Mouse (Mus musculus): ENCODE measurements around the gene Tmem38b.

Tmem38b gene

GRCm38 (mm10) chr4:53828914-53829313, 3.1 kb downstream of the Tmem38b start:
- DNase-seq (ENCODE audit: extremely low read depth, low read depth): no peak

DNA sequence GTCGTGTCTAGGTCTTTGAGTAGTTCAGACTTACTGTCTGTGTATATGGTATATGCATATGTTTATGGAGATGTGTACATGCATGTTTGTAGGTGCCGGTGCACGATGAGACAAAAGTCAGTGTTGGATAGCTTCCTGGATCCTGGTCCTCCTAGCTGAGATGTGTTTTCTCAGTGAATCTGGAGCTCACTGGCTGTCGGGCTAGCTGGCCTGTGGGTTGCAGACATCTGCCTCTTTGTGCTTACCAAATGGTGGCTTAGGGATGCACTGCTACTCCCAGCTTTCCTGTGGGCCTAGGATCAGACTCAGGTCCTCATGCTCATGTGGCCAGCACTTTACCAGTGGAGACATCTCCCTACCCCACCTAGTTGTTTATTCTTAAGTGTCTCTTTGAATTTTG, 4.2 kb downstream of the Tmem38b start:
- DNase-seq (ENCODE audit: extremely low read depth, low read depth): no peak

GRCm38 (mm10) chr4:53830579-53830978, 4.7 kb downstream of the Tmem38b start:
- no peak for DNase-seq (ENCODE audit: extremely low read depth, low read depth)

GRCm38 (mm10) chr4:53832321-53832720, 6.5 kb downstream of the Tmem38b start:
- DNase-seq (ENCODE audit: extremely low read depth, low read depth): no peak

GRCm38 (mm10) chr4:53836978-53837377, 11.1 kb downstream of the Tmem38b start:
- no peak for DNase-seq (ENCODE audit: extremely low read depth, low read depth)

GRCm38 (mm10) chr4:53840158-53840870, 14.5 kb downstream of the Tmem38b start:
- DNase-seq (ENCODE audit: extremely low read depth, low read depth): no peak

GRCm38 (mm10) chr4:53843553-53843952, 17.7 kb downstream of the Tmem38b start:
- DNase-seq (ENCODE audit: extremely low read depth, low read depth): no peak

- peak; percentile 11 for DNase-seq (ENCODE audit: extremely low read depth, low read depth)
Observed at GRCm38 (mm10) chr4:53844835-53845619, 19.2 kb downstream of the Tmem38b start.

- DNase-seq (ENCODE audit: extremely low read depth, low read depth): no peak
Observed at GRCm38 (mm10) chr4:53845656-53846055, 19.8 kb downstream of the Tmem38b start.

DNA sequence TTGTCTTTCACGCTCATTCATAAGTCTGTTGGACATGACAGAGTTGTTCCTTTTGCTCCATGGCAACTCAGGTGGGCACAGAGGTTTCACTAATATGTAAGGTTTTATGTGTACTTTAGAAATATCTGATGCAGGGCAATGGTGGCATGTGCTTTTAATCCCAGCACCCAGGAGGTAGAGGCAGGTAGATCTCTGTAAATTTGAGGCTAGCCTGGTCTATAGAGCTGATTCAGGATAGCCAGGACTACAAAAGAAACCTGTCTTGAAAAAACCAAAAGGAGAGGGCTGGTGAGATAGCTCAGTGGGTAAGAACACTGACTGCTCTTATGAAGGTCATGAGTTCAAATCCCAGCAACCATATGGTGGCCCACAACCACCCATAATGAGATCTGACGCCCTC, 20.5 kb downstream of the Tmem38b start:
- no peak for DNase-seq (ENCODE audit: extremely low read depth, low read depth)

DNA sequence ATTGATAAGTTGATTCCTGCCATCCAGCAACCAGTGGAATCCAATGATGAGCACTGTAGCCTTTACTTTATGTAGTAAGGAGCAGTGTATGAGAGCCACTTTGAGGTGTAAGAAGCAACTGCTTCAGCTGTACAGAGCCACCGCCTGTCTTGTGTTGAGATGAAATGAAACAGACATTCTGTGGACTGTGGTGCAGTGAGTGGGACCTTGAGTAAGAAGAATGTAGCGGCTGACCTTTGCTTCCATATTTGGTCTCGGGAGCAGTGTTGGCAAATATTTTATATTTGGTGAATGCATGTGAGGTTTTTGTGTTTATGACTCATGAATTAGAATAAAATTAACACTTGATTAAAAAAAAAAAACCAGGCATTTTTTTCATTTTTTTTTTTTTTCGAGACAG, 21.7 kb downstream of the Tmem38b start:
- no peak for DNase-seq (ENCODE audit: extremely low read depth, low read depth)

GRCm38 (mm10) chr4:53848308-53848707, 22.5 kb downstream of the Tmem38b start:
- no peak for DNase-seq (ENCODE audit: extremely low read depth, low read depth)

DNA sequence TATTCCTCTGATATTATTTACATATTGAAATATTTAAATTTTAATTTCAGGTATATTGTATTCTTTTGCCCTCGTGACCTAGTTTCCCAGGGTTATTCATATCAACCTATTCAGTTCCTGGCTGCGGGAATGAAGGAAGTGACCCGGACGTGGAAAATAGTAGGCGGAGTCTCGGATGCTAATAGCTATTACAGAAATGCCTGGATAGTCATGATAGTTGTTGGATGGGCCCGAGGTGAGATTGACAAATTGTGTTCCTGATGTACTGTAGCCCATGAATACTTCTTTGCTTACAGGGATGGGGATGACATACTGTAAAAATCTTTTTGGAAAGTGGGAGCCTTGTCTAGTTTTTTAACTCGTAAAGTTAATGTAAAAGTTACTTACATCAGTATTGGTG, 23.0 kb downstream of the Tmem38b start:
- no peak for DNase-seq (ENCODE audit: extremely low read depth, low read depth)

DNA sequence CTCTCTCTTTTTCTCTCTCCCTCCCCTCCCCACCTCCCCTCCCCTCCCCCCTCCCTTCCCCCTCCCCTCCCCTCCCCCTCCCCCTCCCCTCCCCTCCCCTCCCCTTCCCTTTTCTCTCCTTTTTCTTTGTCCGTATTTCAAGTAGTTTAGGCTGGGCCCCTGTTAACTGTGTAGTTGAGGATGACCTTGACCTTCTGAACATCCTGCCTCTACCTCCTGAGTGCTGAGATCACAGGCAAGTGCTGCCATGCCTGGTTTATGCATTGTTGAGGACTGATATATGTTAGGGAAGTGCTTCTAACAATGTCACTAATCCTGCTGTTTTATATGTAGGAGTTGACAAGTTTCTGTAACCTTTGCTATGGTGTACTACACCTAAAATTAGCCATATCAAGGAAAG, 24.0 kb downstream of the Tmem38b start:
- DNase-seq (ENCODE audit: extremely low read depth, low read depth): no peak

DNA sequence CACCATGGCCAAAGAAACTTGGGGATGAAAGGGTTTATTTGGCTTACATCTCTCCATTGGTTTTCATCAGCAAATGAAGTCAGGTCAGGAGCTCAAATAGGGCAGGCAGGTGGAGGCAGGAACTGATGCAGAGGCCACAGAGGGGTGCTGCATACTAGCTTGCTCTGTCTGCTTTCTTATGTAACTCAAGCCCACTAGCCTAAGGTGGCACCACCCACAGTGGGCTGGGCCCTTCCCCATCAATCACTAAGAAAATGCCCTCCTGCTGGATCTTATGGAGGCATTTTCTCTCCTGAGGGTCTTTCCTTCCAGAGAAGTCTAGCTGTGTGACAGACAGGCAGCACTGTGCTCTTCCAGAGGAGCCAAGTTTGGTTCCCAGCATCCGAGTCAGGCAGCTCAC, 27.5 kb downstream of the Tmem38b start:
- no peak for DNase-seq (ENCODE audit: extremely low read depth, low read depth)

DNA sequence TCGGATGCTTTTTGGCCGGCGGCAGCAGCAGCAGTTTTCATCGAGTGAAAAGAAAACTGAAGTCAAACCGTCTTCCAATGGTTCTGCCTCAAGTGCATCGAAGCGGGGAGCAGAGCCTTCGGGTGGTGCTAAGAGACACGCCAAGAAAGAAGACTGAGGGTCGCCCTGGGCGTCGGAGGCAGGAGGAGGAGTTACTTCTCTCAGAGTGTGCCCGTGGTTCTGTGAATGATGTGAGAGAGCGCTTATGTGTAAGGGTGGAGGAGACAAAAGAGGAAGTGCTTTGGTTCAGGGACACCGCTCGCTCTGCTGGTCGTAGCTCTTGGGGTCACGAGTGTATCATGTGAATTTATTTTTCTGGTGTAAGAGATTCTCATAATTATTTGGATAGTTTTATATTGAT, 34.1 kb downstream of the Tmem38b start:
- peak; percentile 15 for DNase-seq (ENCODE audit: extremely low read depth, low read depth)

- no peak for DNase-seq (ENCODE audit: extremely low read depth, low read depth)
Observed at GRCm38 (mm10) chr4:53862101-53862500, 36.3 kb downstream of the Tmem38b start.

DNA sequence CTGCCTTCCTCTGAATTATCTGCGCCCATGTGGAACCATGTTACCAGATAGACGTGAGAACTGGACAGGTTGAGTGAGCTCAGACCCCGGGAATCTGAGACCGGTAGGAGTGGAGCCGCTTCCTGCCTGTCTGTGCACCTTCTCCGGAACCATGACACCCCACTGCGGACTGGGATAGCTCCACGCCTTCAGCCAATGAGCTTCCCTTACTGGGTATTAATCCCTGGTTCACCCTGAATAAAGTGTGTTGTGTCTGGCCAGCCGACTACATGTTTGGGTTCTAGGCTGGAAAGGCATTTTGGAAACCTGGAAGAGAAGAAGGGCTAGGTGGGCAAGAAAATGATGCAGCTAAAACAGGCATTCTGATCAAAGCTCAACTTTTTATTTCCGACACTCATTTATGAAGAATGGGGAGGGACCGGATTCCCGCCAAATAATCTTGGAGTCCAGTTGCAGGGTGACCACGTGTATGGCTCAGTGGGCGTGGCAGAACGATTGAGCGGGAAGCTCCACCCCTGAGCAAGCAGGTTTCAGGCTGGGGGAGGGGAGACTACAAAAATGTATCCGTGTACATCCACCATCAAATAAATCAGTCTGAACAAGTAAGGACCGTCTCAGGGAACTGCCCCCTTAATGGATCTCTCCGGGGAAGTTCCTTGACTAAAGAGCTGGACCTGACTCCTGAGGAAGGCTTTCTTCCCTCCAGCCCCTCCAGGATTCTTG, 38.4 kb downstream of the Tmem38b start:
- no peak for DNase-seq (ENCODE audit: extremely low read depth, low read depth)

DNA sequence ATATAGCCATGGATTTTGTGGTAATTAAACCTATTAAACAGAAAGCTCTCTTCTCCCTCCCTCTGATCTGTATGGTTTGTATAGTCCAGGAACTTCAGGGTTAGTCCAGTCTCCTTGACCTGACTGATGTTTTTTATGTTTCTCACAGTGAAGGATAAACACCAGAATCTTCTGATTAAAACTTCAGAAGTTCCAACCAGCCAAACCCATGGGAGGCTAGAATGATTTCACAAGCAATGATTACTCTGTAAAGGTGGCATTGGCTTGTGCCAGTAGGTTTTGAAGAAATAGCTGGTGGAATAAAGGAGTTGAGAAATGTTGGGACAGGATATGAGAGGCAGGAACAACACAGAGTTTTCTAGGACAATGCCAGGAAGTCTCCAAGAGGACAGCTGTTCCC, 40.6 kb downstream of the Tmem38b start:
- DNase-seq (ENCODE audit: extremely low read depth, low read depth): no peak

DNA sequence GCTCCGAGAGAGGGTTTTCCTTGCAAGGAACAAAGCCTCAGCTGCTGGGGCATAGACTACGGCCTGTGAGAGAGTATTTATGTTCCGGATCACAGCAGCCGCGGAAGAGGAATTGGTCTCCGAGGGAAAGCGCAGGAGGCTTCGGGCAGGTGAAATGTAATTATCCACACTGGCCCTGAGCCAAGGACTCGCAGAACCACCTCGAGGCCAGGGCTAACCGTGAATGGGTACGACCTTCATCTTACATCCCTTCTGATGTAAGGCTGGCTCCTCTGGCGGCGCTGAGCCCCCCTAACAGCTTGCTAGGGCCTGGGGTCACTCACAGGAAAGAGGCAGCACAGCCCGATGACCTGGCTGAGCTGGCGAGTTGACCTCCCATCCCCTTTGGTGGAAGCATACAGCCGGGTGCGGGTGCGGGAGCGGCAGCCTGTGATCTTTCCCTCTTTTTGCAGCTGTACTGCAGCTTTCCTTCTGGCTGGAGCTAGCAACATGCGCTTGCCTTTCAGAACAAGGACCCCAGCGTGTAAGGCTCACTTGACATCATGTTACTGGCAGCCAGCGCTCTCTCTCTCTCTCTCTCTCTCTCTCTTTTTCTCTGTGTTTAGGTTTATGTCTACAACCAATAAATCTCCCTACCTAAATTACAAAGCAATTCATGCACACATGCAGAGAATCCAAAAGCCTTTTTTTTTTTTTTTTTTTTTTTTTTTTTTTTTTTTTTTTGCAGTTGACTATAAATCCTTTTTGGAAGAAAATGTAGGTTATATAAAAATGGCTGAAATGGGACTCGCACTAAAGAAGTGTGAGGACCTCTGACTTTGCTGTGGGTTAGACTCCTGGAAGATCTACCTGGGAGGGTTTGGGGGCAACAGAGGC, 52.9 kb downstream of the Tmem38b start:
- no peak for DNase-seq (ENCODE audit: extremely low read depth, low read depth)
